Mouse (Mus musculus): Measurements from ENCODE around the gene Gm49396. TPM values are rescaled to one million over a fixed set of nuclear protein-coding genes. Genes with fewer than 3 reads are reported as not detected.
A peak's percentile ranks its signal among the peaks of the same experiment; 100 is the strongest.

The Gm49396 gene
- polyA plus RNA-seq, 1 experiment from 2014 or later, result 20.7 TPM

- no peaks in the 10 kb centered on the region for H3K4me1 ChIP-seq
- H3K4me3 ChIP-seq, result no peak overlapping the region
- no peak overlapping the region for H3K4me2 ChIP-seq
- H3K9ac ChIP-seq, result no peak overlapping the region
- H3K36me3 ChIP-seq (replicated peaks), result peaks cover 95% of the 10 kb centered on the region
- 80% methylated on average over 2 of the region's 2 CpGs for WGBS
- no peaks in the 10 kb centered on the region for H3K9me3 ChIP-seq
- no peak overlapping the region for H3K27ac ChIP-seq
- no peaks in the 10 kb centered on the region for H3K27me3 ChIP-seq (replicated peaks)
- ATAC-seq (replicated peaks), result no peak
These were observed 9.8 kb downstream of the Gm49396 start for GRCm38 (mm10) chr7:30572969-30573368.

- WGBS, result 96% methylated on average over 8 of the region's 8 CpGs
- Histone ChIP-seq H3K4me1 (no peaks in the 10 kb centered on the region), H3K9me3 (no peaks in the 10 kb centered on the region), H3K27ac (no peak overlapping the region), H3K4me3 (no peak overlapping the region), H3K4me2 (no peak overlapping the region), H3K27me3 (replicated peaks) (no peaks in the 10 kb centered on the region), H3K36me3 (replicated peaks) (peaks cover 92% of the 10 kb centered on the region), H3K9ac (no peak overlapping the region)
- no peak for ATAC-seq (replicated peaks)
These were observed 16.8 kb downstream of the Gm49396 start for GRCm38 (mm10) chr7:30579950-30580349.

- Histone ChIP-seq H3K27ac (no peak overlapping the region), H3K9me3 (no peaks in the 10 kb centered on the region), H3K4me2 (no peak overlapping the region), H3K36me3 (replicated peaks) (peaks cover 87% of the 10 kb centered on the region), H3K9ac (no peak overlapping the region), H3K27me3 (replicated peaks) (no peaks in the 10 kb centered on the region), H3K4me3 (no peak overlapping the region), H3K4me1 (peaks cover 3% of the 10 kb centered on the region)
- no peak for ATAC-seq (replicated peaks)
- WGBS, result 96% methylated on average over 16 of the region's 16 CpGs
These were observed 18.4 kb downstream of the Gm49396 start for GRCm38 (mm10) chr7:30581547-30581946.

- no peaks in the 10 kb centered on the region for H3K27me3 ChIP-seq (replicated peaks)
- H3K36me3 ChIP-seq (replicated peaks), result peaks cover 59% of the 10 kb centered on the region
- H3K4me2 ChIP-seq, result no peak overlapping the region
- H3K4me3 ChIP-seq, result no peak overlapping the region
- H3K9me3 ChIP-seq, result no peaks in the 10 kb centered on the region
- H3K9ac ChIP-seq, result no peak overlapping the region
- ATAC-seq (replicated peaks), result no peak
- WGBS, result 93% methylated on average over 10 of the region's 10 CpGs
- H3K4me1 ChIP-seq, result peaks cover 16% of the 10 kb centered on the region
- H3K27ac ChIP-seq, result no peak overlapping the region
These were observed 21.2 kb downstream of the Gm49396 start for GRCm38 (mm10) chr7:30584339-30584738.

- Histone ChIP-seq H3K4me2 (no peak overlapping the region), H3K9ac (no peak overlapping the region), H3K9me3 (no peaks in the 10 kb centered on the region), H3K4me1 (peaks cover 21% of the 10 kb centered on the region), H3K4me3 (no peak overlapping the region), H3K36me3 (replicated peaks) (peaks cover 50% of the 10 kb centered on the region), H3K27ac (no peak overlapping the region), H3K27me3 (replicated peaks) (no peaks in the 10 kb centered on the region)
- WGBS, result 96% methylated on average over 7 of the region's 7 CpGs
- no peak for ATAC-seq (replicated peaks)
These were observed 22.0 kb downstream of the Gm49396 start for GRCm38 (mm10) chr7:30585170-30585569.

GRCm38 (mm10) chr7:30586455-30587020 lies 23.4 kb downstream of the Gm49396 start:
- ATAC-seq (replicated peaks), result no peak
- Histone ChIP-seq H3K36me3 (replicated peaks) (peaks cover 38% of the 10 kb centered on the region), H3K4me3 (peak overlapping the region; percentile 57; the same call in 1 of the 2 replicates), H3K9ac (no peak overlapping the region), H3K27me3 (replicated peaks) (no peaks in the 10 kb centered on the region), H3K9me3 (no peaks in the 10 kb centered on the region), H3K4me2 (peak overlapping the region; percentile 86), H3K4me1 (peaks cover 21% of the 10 kb centered on the region), H3K27ac (no peak overlapping the region)
- 90% methylated on average over 28 of the region's 28 CpGs for WGBS

GRCm38 (mm10) chr7:30587842-30588667 lies 24.9 kb downstream of the Gm49396 start:
- peak; percentile 62 for ATAC-seq (replicated peaks)
- peaks cover 21% of the 10 kb centered on the region for H3K4me1 ChIP-seq
- H3K27ac ChIP-seq, result peak overlapping the region; percentile 90
- peak overlapping the region; percentile 57 for H3K4me3 ChIP-seq
- peaks cover 25% of the 10 kb centered on the region; the same call in 1 of the 2 replicates for H3K36me3 ChIP-seq (replicated peaks)
- no peaks in the 10 kb centered on the region for H3K9me3 ChIP-seq
- H3K4me2 ChIP-seq, result peak overlapping the region; percentile 86
- H3K27me3 ChIP-seq (replicated peaks), result no peaks in the 10 kb centered on the region
- peak overlapping the region; percentile 83 for H3K9ac ChIP-seq
- under 1% methylated on average over 62 of the region's 67 CpGs for WGBS

GRCm38 (mm10) chr7:30588676-30589434 lies 25.7 kb downstream of the Gm49396 start, which contains the start of gene Kmt2b:
Gene Kmt2b, minus strand, starts transcription at chr7:30588726.
- H3K9me3 ChIP-seq, result no peaks in the 10 kb centered on the region
- H3K4me1 ChIP-seq, result peaks cover 21% of the 10 kb centered on the region
- H3K36me3 ChIP-seq (replicated peaks), result peaks cover 18% of the 10 kb centered on the region; the same call in 1 of the 2 replicates
- peak within 1 kb of the TSS; percentile 86 for H3K4me2 ChIP-seq
- H3K4me3 ChIP-seq, result peak within 1 kb of the TSS; percentile 57
- peak within 1 kb of the TSS; percentile 90 for H3K27ac ChIP-seq
- H3K27me3 ChIP-seq (replicated peaks), result no peaks in the 10 kb centered on the region
- WGBS, result under 1% methylated on average over 52 of the region's 68 CpGs
- peak; percentile 96 for ATAC-seq (replicated peaks)
- peak within 1 kb of the TSS; percentile 83 for H3K9ac ChIP-seq

GRCm38 (mm10) chr7:30589435-30590301 lies 26.5 kb downstream of the Gm49396 start:
- peak overlapping the region; percentile 83 for H3K9ac ChIP-seq
- peak; percentile 66 for ATAC-seq (replicated peaks)
- H3K36me3 ChIP-seq (replicated peaks), result peaks cover 11% of the 10 kb centered on the region; the same call in 1 of the 2 replicates
- no peaks in the 10 kb centered on the region for H3K9me3 ChIP-seq
- WGBS, result 32% methylated on average over 40 of the region's 40 CpGs
- H3K27me3 ChIP-seq (replicated peaks), result no peaks in the 10 kb centered on the region
- H3K27ac ChIP-seq, result peak overlapping the region; percentile 90
- H3K4me3 ChIP-seq, result peak overlapping the region; percentile 57
- peak overlapping the region; percentile 78 for H3K4me2 ChIP-seq
- H3K4me1 ChIP-seq, result peaks cover 21% of the 10 kb centered on the region

GRCm38 (mm10) chr7:30590927-30591604 lies 27.9 kb downstream of the Gm49396 start:
- H3K4me2 ChIP-seq, result no peak overlapping the region
- H3K9ac ChIP-seq, result no peak overlapping the region
- H3K27me3 ChIP-seq (replicated peaks), result no peaks in the 10 kb centered on the region
- no peak overlapping the region for H3K27ac ChIP-seq
- no peaks in the 10 kb centered on the region for H3K36me3 ChIP-seq (replicated peaks)
- H3K4me3 ChIP-seq, result no peak overlapping the region
- WGBS, result 82% methylated on average over 9 of the region's 9 CpGs
- H3K4me1 ChIP-seq, result peaks cover 21% of the 10 kb centered on the region
- H3K9me3 ChIP-seq, result no peaks in the 10 kb centered on the region
- ATAC-seq (replicated peaks), result no peak

- H3K9ac ChIP-seq, result no peak overlapping the region
- 32% methylated on average over 4 of the region's 4 CpGs for whole genome bisulfite sequencing
- ATAC-seq (replicated peaks), result no peak
These were observed 28.4 kb downstream of the Gm49396 start for GRCm38 (mm10) chr7:30591605-30591951.

More at GRCm38 (mm10) chr7:30591605-30591951, 28.4 kb downstream of the Gm49396 start:
- no peaks in the 10 kb centered on the region for H3K9me3 ChIP-seq
- no peak overlapping the region for H3K4me3 ChIP-seq
- H3K4me2 ChIP-seq, result no peak overlapping the region
- no peaks in the 10 kb centered on the region for H3K36me3 ChIP-seq (replicated peaks)
- H3K27ac ChIP-seq, result no peak overlapping the region
- peaks cover 18% of the 10 kb centered on the region for H3K4me1 ChIP-seq
- H3K27me3 ChIP-seq (replicated peaks), result no peaks in the 10 kb centered on the region
